Mouse (Mus musculus) cerebellum, adult 2 months (tissue): ENCODE data around the gene Gm42906. TPM values are rescaled to one million over a fixed set of nuclear protein-coding genes. Genes with fewer than 3 reads are reported as not detected.

Source experiments
- DNase-seq, 2 experiments: peaks; one replicate each; pipeline ENCODE4 v3.0.0; 2021
- H3K27ac ChIP-seq: fragments of 200-500 bp; 2 replicates; pipeline ENCODE4 v1.5.1; 2012; ENCODE audit warnings: low read length, control low read depth, inconsistent platforms; ENCODE audit not compliant: insufficient read depth
- H3K27me3 ChIP-seq: fragments of 200-500 bp; 2 replicates; pipeline ENCODE4 v1.6.1; 2012; ENCODE audit warnings: inconsistent platforms, mild to moderate bottlenecking, low read length, moderate library complexity; ENCODE audit not compliant: control insufficient read depth, insufficient read depth
- H3K4me1 ChIP-seq: fragments of 200-500 bp; 2 replicates; pipeline ENCODE4 v1.6.1; 2011; ENCODE audit warnings: low read length; ENCODE audit not compliant: control insufficient read depth, insufficient read depth
- H3K4me3 ChIP-seq: fragments of 200-500 bp; replicated peaks from 2 replicates; pipeline ENCODE3; 2011; ENCODE audit warnings: mild to moderate bottlenecking, low read depth, low read length, control low read depth; ENCODE audit not compliant: insufficient read depth
- CTCF ChIP-seq: fragments of 200-500 bp; IDR thresholded peaks from 2 replicates; pipeline ENCODE4 v1.5.1; 2011; ENCODE audit warnings: low read depth, mild to moderate bottlenecking, control low read depth, low read length, moderate library complexity, borderline replicate concordance; ENCODE audit not compliant: insufficient read depth
- POLR2A ChIP-seq: fragments of 200-500 bp; IDR thresholded peaks from 2 replicates; pipeline ENCODE4 v1.6.1; 2011; ENCODE audit warnings: low read length, control low read depth, borderline replicate concordance; ENCODE audit not compliant: insufficient read depth
- WGBS: fragments of 180-500 bp; shearing (Covaris S2); methylation state at CpG from one replicate; pipeline ENCODE4 v1.1.7; 2018; 5-methylcytosine and 5-hydroxymethylcytosine counted together
- polyA plus RNA-seq: library from polyadenylated mRNA; depleted of rRNA; stranded (reverse); fragments of >200 nt; gene quantifications from 2 replicates; pipeline ENCODE4 v1.2.3, GENCODE M21; 2012

Gm42906 gene
- polyA plus RNA-seq, 1 experiment, result not detected

GRCm38 (mm10) chr5:151233400-151234031 lies 194.4 kb downstream of the Gm42906 start, which contains the start of gene Stard13:
Stard13 (minus strand) TSS chr5:151233836.
- Histone ChIP-seq H3K27ac (no peak within 1 kb of the TSS; the same call in 1 of the 2 replicates), H3K4me3 (peak within 1 kb of the TSS; percentile 33), H3K4me1 (no peaks in the 10 kb centered on the region), H3K27me3 (no peaks in the 10 kb centered on the region)
- under 1% methylated on average over 49 of the region's 49 CpGs for WGBS
- TF ChIP-seq CTCF, result no peak
- no peak for TF ChIP-seq POLR2A
- peak; percentile 11 to 15 for DNase-seq

- WGBS, result 35% methylated on average over 10 of the region's 13 CpGs
- Histone ChIP-seq H3K4me3 (peak overlapping the region; percentile 33), H3K27me3 (no peaks in the 10 kb centered on the region), H3K4me1 (no peaks in the 10 kb centered on the region), H3K27ac (no peak overlapping the region)
- TF ChIP-seq POLR2A (no peak), CTCF (no peak)
- no peak for DNase-seq
Observed at GRCm38 (mm10) chr5:151232576-151233299, 195.2 kb downstream of the Gm42906 start.

- Histone ChIP-seq H3K4me1 (no peaks in the 10 kb centered on the region), H3K27ac (no peak overlapping the region), H3K27me3 (no peaks in the 10 kb centered on the region), H3K4me3 (no peak overlapping the region)
- DNase-seq, result no peak
- no peak for TF ChIP-seq CTCF
- WGBS, result 68% methylated on average over 7 of the region's 7 CpGs
Observed at GRCm38 (mm10) chr5:151231861-151232260, 196.1 kb downstream of the Gm42906 start.

- WGBS, result 55% methylated on average over 4 of the region's 4 CpGs
- DNase-seq, result peak in 1 of 2 experiments; percentile 16
- no peak for TF ChIP-seq POLR2A
- TF ChIP-seq CTCF, result no peak
- Histone ChIP-seq H3K4me3 (no peak overlapping the region), H3K27me3 (no peaks in the 10 kb centered on the region), H3K27ac (no peak overlapping the region), H3K4me1 (no peaks in the 10 kb centered on the region)
Observed at GRCm38 (mm10) chr5:151231411-151231810, 196.6 kb downstream of the Gm42906 start.

GRCm38 (mm10) chr5:151230427-151230826 lies 197.5 kb downstream of the Gm42906 start:
- WGBS, result 20% methylated on average over 4 of the region's 4 CpGs
- H3K27ac ChIP-seq, result no peak overlapping the region

GRCm38 (mm10) chr5:151228367-151229005 lies 199.5 kb downstream of the Gm42906 start:
- WGBS, result 63% methylated on average over 13 of the region's 13 CpGs

More at GRCm38 (mm10) chr5:151230427-151230826, 197.5 kb downstream of the Gm42906 start:
- TF ChIP-seq CTCF (no peak), POLR2A (no peak)
- DNase-seq, result no peak
- no peaks in the 10 kb centered on the region for H3K27me3 ChIP-seq
- no peak overlapping the region for H3K4me3 ChIP-seq
- H3K4me1 ChIP-seq, result no peaks in the 10 kb centered on the region

GRCm38 (mm10) chr5:151223696-151224366 lies 204.1 kb downstream of the Gm42906 start:
- Histone ChIP-seq H3K4me3 (no peak overlapping the region), H3K4me1 (no peaks in the 10 kb centered on the region), H3K27me3 (no peaks in the 10 kb centered on the region), H3K27ac (no peak overlapping the region)
- TF ChIP-seq CTCF, result no peak
- TF ChIP-seq POLR2A, result no peak
- DNase-seq, result no peak
- 63% methylated on average over 4 of the region's 4 CpGs for WGBS

More at GRCm38 (mm10) chr5:151228367-151229005, 199.5 kb downstream of the Gm42906 start:
- DNase-seq, result no peak
- H3K27me3 ChIP-seq, result no peaks in the 10 kb centered on the region
- TF ChIP-seq CTCF, result no peak
- TF ChIP-seq POLR2A, result no peak
- H3K27ac ChIP-seq, result no peak overlapping the region
- H3K4me1 ChIP-seq, result no peaks in the 10 kb centered on the region
- no peak overlapping the region for H3K4me3 ChIP-seq

GRCm38 (mm10) chr5:151222791-151223190 lies 205.2 kb downstream of the Gm42906 start:
- Histone ChIP-seq H3K27ac (no peak overlapping the region), H3K4me1 (no peaks in the 10 kb centered on the region), H3K27me3 (no peaks in the 10 kb centered on the region), H3K4me3 (no peak overlapping the region)
- DNase-seq, result no peak
- no peak for TF ChIP-seq POLR2A
- no peak for TF ChIP-seq CTCF
- 89% methylated on average over 1 of the region's 1 CpGs for WGBS
